Mouse (Mus musculus): ENCODE measurements around the gene Dnal4. TPM values are rescaled to one million over a fixed set of nuclear protein-coding genes. Genes with fewer than 3 reads are reported as not detected.

Gene Dnal4
- polyA plus RNA-seq, 1 experiment, result 15.7 TPM

DNA sequence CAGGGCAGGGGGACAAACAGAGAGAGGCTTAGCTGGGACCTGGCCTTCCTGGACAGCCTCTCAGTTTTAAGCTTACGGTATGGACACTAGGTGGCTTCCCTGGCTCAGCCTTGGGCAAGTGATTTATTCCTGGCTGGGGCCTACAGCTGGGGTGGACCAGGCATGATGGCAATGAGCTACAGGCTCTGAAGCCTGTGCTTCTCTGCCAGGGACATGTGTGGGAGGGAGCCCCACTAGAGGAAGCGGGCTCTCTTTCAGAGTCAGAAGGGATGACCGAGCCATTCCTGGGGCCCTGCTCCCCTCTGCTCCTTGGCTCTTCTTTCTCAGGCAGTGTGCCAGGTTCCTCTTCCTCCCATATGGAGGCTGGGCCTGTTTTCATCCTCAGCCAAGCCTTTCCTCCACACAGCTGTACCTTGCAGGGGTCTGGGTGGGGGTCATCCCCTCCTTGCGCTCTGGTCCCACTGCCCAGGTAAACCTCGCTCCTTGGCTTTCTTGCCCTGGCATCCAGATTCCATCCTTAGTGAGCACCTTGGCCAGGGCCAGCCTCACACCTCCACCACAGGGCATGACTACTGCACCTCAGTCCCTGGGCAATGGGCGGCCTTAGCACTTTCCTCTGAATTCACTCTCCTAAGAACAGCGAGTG, 13.9 kb downstream of the Dnal4 start:
- no peak overlapping the region for H3K4me3 ChIP-seq (ENCODE audit: low read depth, low read length)
- no peaks in the 10 kb centered on the region for H3K36me3 ChIP-seq (ENCODE audit: control insufficient read depth, insufficient read depth, low read length, poor library complexity, severe bottlenecking)
- no peaks in the 10 kb centered on the region for H3K4me1 ChIP-seq (ENCODE audit: control insufficient read depth, insufficient read depth, low read length)
- no peak for TF ChIP-seq CTCF (IDR thresholded peaks at IDR 0.05; ENCODE audit: low read depth, low read length)
- TF ChIP-seq EP300 (IDR thresholded peaks at IDR 0.05; ENCODE audit: insufficient read depth, low read depth, low read length), result no peak
- no peak for TF ChIP-seq POLR2A (IDR thresholded peaks at IDR 0.05; ENCODE audit: insufficient read depth, low read length)
- no peaks in the 10 kb centered on the region for H3K9me3 ChIP-seq (replicated peaks; ENCODE audit: control insufficient read depth, insufficient read depth, low read length, poor library complexity, severe bottlenecking)
- H3K27me3 ChIP-seq (ENCODE audit: control insufficient read depth, insufficient read depth, low read length, poor library complexity, severe bottlenecking), result no peaks in the 10 kb centered on the region
- H3K27ac ChIP-seq (ENCODE audit: insufficient read depth, low read length), result no peak overlapping the region
- H3K9ac ChIP-seq (ENCODE audit: low read depth, poor library complexity, severe bottlenecking), result no peak overlapping the region

DNA sequence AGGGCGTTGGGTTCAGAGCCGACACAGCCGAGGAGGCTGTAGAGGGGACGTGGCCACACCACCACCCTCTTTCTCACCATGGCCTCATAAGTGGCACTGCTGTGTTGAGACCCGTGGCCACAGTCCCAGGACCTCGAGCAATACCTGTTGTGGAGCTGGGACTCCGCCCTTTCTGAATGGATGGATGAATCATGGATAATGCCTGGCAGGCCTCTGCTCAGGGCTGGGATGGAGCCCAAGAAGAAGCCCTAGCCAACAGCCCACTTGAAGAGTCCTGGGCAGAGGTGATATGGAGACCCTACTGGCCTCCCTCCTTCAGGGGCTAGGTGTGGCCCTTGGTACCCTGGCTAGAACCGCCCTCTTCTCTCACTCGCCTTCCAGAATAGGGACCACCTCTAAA, 14.6 kb downstream of the Dnal4 start:
- Histone ChIP-seq H3K27me3 (ENCODE audit: control insufficient read depth, insufficient read depth, low read length, poor library complexity, severe bottlenecking) (no peaks in the 10 kb centered on the region), H3K9me3 (replicated peaks; ENCODE audit: control insufficient read depth, insufficient read depth, low read length, poor library complexity, severe bottlenecking) (no peaks in the 10 kb centered on the region), H3K4me3 (ENCODE audit: low read depth, low read length) (no peak overlapping the region), H3K27ac (ENCODE audit: insufficient read depth, low read length) (no peak overlapping the region), H3K4me1 (ENCODE audit: control insufficient read depth, insufficient read depth, low read length) (no peaks in the 10 kb centered on the region), H3K9ac (ENCODE audit: low read depth, poor library complexity, severe bottlenecking) (no peak overlapping the region), H3K36me3 (ENCODE audit: control insufficient read depth, insufficient read depth, low read length, poor library complexity, severe bottlenecking) (no peaks in the 10 kb centered on the region)
- TF ChIP-seq CTCF (IDR thresholded peaks at IDR 0.05; ENCODE audit: low read depth, low read length), result no peak
- TF ChIP-seq EP300 (IDR thresholded peaks at IDR 0.05; ENCODE audit: insufficient read depth, low read depth, low read length), result no peak
- no peak for TF ChIP-seq POLR2A (IDR thresholded peaks at IDR 0.05; ENCODE audit: insufficient read depth, low read length)

DNA sequence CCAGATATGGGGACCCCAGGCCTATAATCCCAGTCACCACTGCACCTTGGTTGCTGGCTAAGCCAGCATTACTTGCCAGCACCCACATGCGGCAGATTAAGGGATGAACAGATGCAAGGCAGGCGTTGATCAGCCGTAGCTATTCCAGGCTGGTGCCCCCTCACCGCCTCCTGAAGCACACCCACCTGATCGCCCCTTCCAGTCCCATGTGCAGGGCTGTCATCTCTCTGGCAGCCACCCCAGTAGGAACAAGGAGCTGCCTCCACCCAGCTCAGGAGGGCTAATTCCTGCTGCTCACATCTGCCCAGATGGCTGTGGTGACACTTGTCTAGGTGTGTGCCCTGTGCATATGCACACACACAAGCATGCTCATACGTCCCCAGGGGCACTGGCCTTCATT, 16.7 kb downstream of the Dnal4 start:
- no peaks in the 10 kb centered on the region for H3K4me1 ChIP-seq (ENCODE audit: control insufficient read depth, insufficient read depth, low read length)
- no peaks in the 10 kb centered on the region for H3K27me3 ChIP-seq (ENCODE audit: control insufficient read depth, insufficient read depth, low read length, poor library complexity, severe bottlenecking)
- TF ChIP-seq EP300 (IDR thresholded peaks at IDR 0.05; ENCODE audit: insufficient read depth, low read depth, low read length), result no peak
- no peak for TF ChIP-seq CTCF (IDR thresholded peaks at IDR 0.05; ENCODE audit: low read depth, low read length)
- no peak for TF ChIP-seq POLR2A (IDR thresholded peaks at IDR 0.05; ENCODE audit: insufficient read depth, low read length)
- no peak overlapping the region for H3K9ac ChIP-seq (ENCODE audit: low read depth, poor library complexity, severe bottlenecking)
- no peaks in the 10 kb centered on the region for H3K36me3 ChIP-seq (ENCODE audit: control insufficient read depth, insufficient read depth, low read length, poor library complexity, severe bottlenecking)
- H3K9me3 ChIP-seq (replicated peaks; ENCODE audit: control insufficient read depth, insufficient read depth, low read length, poor library complexity, severe bottlenecking), result no peaks in the 10 kb centered on the region
- H3K4me3 ChIP-seq (ENCODE audit: low read depth, low read length), result no peak overlapping the region
- no peak overlapping the region for H3K27ac ChIP-seq (ENCODE audit: insufficient read depth, low read length)

DNA sequence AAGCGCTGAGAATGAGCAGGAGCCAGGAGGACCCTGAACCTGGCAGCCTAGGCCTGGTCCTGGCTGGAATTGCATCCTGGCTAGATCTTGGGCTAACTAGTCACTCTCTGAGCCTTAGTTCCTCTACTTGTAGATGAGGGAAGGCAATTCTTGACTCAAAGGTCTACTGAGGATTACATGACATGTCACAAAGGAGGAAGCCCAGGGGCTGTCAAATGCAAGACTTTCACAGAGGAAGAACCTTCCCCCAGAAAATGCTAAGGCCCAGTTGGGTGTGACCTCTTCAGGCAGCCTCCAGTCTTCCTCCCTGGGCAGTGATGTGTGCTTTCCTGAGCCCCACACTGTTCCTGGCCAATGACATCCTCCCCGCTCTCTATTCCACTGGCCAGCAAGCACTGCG, 20.5 kb downstream of the Dnal4 start:
- no peaks in the 10 kb centered on the region for H3K36me3 ChIP-seq (ENCODE audit: control insufficient read depth, insufficient read depth, low read length, poor library complexity, severe bottlenecking)
- H3K9me3 ChIP-seq (replicated peaks; ENCODE audit: control insufficient read depth, insufficient read depth, low read length, poor library complexity, severe bottlenecking), result no peaks in the 10 kb centered on the region
- H3K4me3 ChIP-seq (ENCODE audit: low read depth, low read length), result no peak overlapping the region
- H3K9ac ChIP-seq (ENCODE audit: low read depth, poor library complexity, severe bottlenecking), result no peak overlapping the region
- TF ChIP-seq POLR2A (IDR thresholded peaks at IDR 0.05; ENCODE audit: insufficient read depth, low read length) (no peak), EP300 (IDR thresholded peaks at IDR 0.05; ENCODE audit: insufficient read depth, low read depth, low read length) (no peak), CTCF (IDR thresholded peaks at IDR 0.05; ENCODE audit: low read depth, low read length) (no peak)
- no peak overlapping the region for H3K27ac ChIP-seq (ENCODE audit: insufficient read depth, low read length)
- no peaks in the 10 kb centered on the region for H3K4me1 ChIP-seq (ENCODE audit: control insufficient read depth, insufficient read depth, low read length)
- H3K27me3 ChIP-seq (ENCODE audit: control insufficient read depth, insufficient read depth, low read length, poor library complexity, severe bottlenecking), result no peaks in the 10 kb centered on the region

DNA sequence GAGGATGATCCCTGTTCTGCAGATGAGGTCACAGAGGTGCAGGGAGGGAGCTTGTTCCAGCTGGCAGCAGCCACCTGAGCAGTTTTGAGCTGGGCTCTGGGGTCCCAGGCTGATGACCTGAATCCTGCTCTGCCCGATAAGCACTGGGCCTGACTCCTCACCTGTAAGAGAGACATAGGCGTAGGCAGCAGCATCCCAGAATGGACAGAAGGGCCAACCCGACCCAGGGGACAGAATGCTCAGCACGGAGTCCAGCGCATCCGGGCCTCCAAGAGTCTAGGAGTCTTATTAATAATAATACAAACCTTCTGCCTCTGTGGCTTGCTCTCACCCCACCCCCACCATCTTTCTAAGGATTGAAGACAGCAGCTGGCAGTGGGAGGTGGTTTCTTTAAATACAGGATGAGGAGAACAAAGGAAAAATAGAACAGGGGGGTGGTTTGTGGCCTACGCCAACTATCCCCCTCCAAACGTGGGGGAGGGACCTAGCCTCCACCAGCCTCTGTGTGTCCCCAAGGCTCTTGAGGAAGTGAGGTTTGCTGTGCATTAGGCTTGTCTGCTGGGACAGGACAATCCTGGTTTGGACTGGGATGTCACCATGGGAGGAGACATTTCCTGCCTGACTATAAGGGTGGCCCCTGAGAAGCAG, 21.5 kb downstream of the Dnal4 start:
- no peaks in the 10 kb centered on the region for H3K36me3 ChIP-seq (ENCODE audit: control insufficient read depth, insufficient read depth, low read length, poor library complexity, severe bottlenecking)
- TF ChIP-seq POLR2A (IDR thresholded peaks at IDR 0.05; ENCODE audit: insufficient read depth, low read length) (no peak), EP300 (IDR thresholded peaks at IDR 0.05; ENCODE audit: insufficient read depth, low read depth, low read length) (no peak), CTCF (IDR thresholded peaks at IDR 0.05; ENCODE audit: low read depth, low read length) (no peak)
- no peaks in the 10 kb centered on the region for H3K9me3 ChIP-seq (replicated peaks; ENCODE audit: control insufficient read depth, insufficient read depth, low read length, poor library complexity, severe bottlenecking)
- H3K9ac ChIP-seq (ENCODE audit: low read depth, poor library complexity, severe bottlenecking), result no peak overlapping the region
- H3K4me1 ChIP-seq (ENCODE audit: control insufficient read depth, insufficient read depth, low read length), result no peaks in the 10 kb centered on the region
- H3K27ac ChIP-seq (ENCODE audit: insufficient read depth, low read length), result no peak overlapping the region
- H3K27me3 ChIP-seq (ENCODE audit: control insufficient read depth, insufficient read depth, low read length, poor library complexity, severe bottlenecking), result no peaks in the 10 kb centered on the region
- no peak overlapping the region for H3K4me3 ChIP-seq (ENCODE audit: low read depth, low read length)

DNA sequence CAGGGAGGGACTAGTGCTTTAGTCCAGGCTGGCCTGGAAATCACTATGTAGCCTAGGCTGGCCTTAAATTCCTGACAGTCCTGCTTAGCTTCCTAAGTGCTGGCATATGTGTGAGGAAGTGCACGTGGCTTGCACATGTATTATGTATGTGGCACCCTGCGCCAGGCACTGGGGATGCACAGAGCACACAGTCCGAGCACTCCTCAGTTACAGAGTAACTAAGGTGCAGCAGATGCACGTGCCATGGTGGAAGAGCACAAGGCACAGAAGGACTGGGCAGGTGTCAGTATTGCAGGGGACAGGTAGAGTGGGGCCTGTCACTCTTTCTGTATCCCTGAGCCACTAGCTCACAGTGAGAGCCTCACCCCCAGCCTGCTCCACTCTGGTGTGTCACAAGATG, 22.5 kb downstream of the Dnal4 start:
- Histone ChIP-seq H3K36me3 (ENCODE audit: control insufficient read depth, insufficient read depth, low read length, poor library complexity, severe bottlenecking) (no peaks in the 10 kb centered on the region), H3K4me3 (ENCODE audit: low read depth, low read length) (no peak overlapping the region), H3K9me3 (replicated peaks; ENCODE audit: control insufficient read depth, insufficient read depth, low read length, poor library complexity, severe bottlenecking) (no peaks in the 10 kb centered on the region), H3K9ac (ENCODE audit: low read depth, poor library complexity, severe bottlenecking) (no peak overlapping the region), H3K4me1 (ENCODE audit: control insufficient read depth, insufficient read depth, low read length) (no peaks in the 10 kb centered on the region), H3K27me3 (ENCODE audit: control insufficient read depth, insufficient read depth, low read length, poor library complexity, severe bottlenecking) (no peaks in the 10 kb centered on the region), H3K27ac (ENCODE audit: insufficient read depth, low read length) (no peak overlapping the region)
- TF ChIP-seq POLR2A (IDR thresholded peaks at IDR 0.05; ENCODE audit: insufficient read depth, low read length), result no peak
- no peak for TF ChIP-seq EP300 (IDR thresholded peaks at IDR 0.05; ENCODE audit: insufficient read depth, low read depth, low read length)
- TF ChIP-seq CTCF (IDR thresholded peaks at IDR 0.05; ENCODE audit: low read depth, low read length), result no peak

All from ES-Bruce4 (cell line).